Mouse (Mus musculus) thymus, postnatal 0 days (tissue): Measurements from ENCODE around the gene Lilra6. TPM values are rescaled to one million over a fixed set of nuclear protein-coding genes. Genes with fewer than 3 reads are reported as not detected.
"Not testable (repeated sequence)": the region's sequence is repeated elsewhere in the genome, so short reads cannot be mapped to it uniquely, and the experiment has no call there.

ENCODE experiments used
- DNase-seq: peaks from one replicate; pipeline ENCODE4 v3.0.0-alpha.2; 2015; ENCODE audit warnings: low spot score
- polyA plus RNA-seq: library from polyadenylated mRNA; unstranded; fragments of >200 nt; fragmentation: Nextera tagmentation; extraction: Ambion mirVana; gene quantifications from 2 replicates; pipeline ENCODE4 v1.2.1, GENCODE M21; 2015

Gene Lilra6
- 0.20 and 0.21 TPM in 2 replicates for polyA plus RNA-seq

- DNase-seq, result not testable (repeated sequence)
These were observed at the start of gene Lilra6 for GRCm38 (mm10) chr7:3915387-3915786. Gene Lilra6 (minus strand): TSS chr7:3915503.

- DNase-seq, result no peak
These were observed 46.7 kb upstream of the Lilra6 start for GRCm38 (mm10) chr7:3962017-3962416.

- DNase-seq, result no peak
These were observed 42.1 kb upstream of the Lilra6 start for GRCm38 (mm10) chr7:3957387-3957786.

- no peak for DNase-seq
These were observed 33.9 kb upstream of the Lilra6 start for GRCm38 (mm10) chr7:3949159-3949558.

- no peak for DNase-seq
These were observed 32.9 kb upstream of the Lilra6 start for GRCm38 (mm10) chr7:3948223-3948622.

GRCm38 (mm10) chr7:3946117-3946516 is 30.8 kb upstream of the Lilra6 start:
- no peak for DNase-seq

- no peak for DNase-seq
These were observed 25.6 kb upstream of the Lilra6 start for GRCm38 (mm10) chr7:3940915-3941314.

GRCm38 (mm10) chr7:3939866-3940525 is 24.7 kb upstream of the Lilra6 start:
- DNase-seq, result no peak

- DNase-seq, result not testable (repeated sequence)
These were observed 20.2 kb upstream of the Lilra6 start for GRCm38 (mm10) chr7:3935473-3935872.

- peak; percentile 13 for DNase-seq
These were observed 11.6 kb downstream of the Lilra6 start for GRCm38 (mm10) chr7:3903704-3904103.

- not testable (repeated sequence) for DNase-seq
These were observed 17.2 kb downstream of the Lilra6 start, which contains the start of gene Gm14548 for GRCm38 (mm10) chr7:3898036-3898590. Gene Gm14548 (minus strand): TSS chr7:3898120.

GRCm38 (mm10) chr7:3875032-3875431 is 40.3 kb downstream of the Lilra6 start:
- DNase-seq, result not testable (repeated sequence)

Other genes with a start within 250 kb of the Lilra6 start
- 20.7 and 22.9 TPM in 2 replicates for gene Leng1, start 249.7 kb downstream of the Lilra6 start, polyA plus RNA-seq
- gene Tmc4, start 237.9 kb downstream of the Lilra6 start, polyA plus RNA-seq, result 12.5 TPM in 2 replicates
- gene Tsen34, start 222.6 kb downstream of the Lilra6 start, polyA plus RNA-seq, result 67.5 and 70.1 TPM in 2 replicates
- gene Mboat7, start 222.0 kb downstream of the Lilra6 start, polyA plus RNA-seq, result 36.0 and 40.1 TPM in 2 replicates
- 2,079 and 2,116 TPM in 2 replicates for gene Rps9, start 211.5 kb downstream of the Lilra6 start, polyA plus RNA-seq
- gene Pirb, start 195.1 kb downstream of the Lilra6 start, polyA plus RNA-seq, result 2.5 TPM in 2 replicates
- gene Gm15448, start 89.8 kb downstream of the Lilra6 start, polyA plus RNA-seq, result 0.06 TPM in 1 of 2 replicates, not detected in the other
- gene Pira2, start 70.5 kb downstream of the Lilra6 start, polyA plus RNA-seq, result 0.45 and 0.51 TPM in 2 replicates
- 0.22 and 0.49 TPM in 2 replicates for gene Gm14548, start 17.4 kb downstream of the Lilra6 start, polyA plus RNA-seq
- gene Lair1, start 147.7 kb upstream of the Lilra6 start, polyA plus RNA-seq, result 6.6 and 8.0 TPM in 2 replicates
- 0.76 and 0.96 TPM in 2 replicates for gene Ttyh1, start 203.9 kb upstream of the Lilra6 start, polyA plus RNA-seq
- 23.0 and 30.9 TPM in 2 replicates for gene Leng8, start 221.5 kb upstream of the Lilra6 start, polyA plus RNA-seq
- gene Leng9, start 234.9 kb upstream of the Lilra6 start, polyA plus RNA-seq, result 7.0 and 8.7 TPM in 2 replicates
- gene Cdc42ep5, start 249.4 kb upstream of the Lilra6 start, polyA plus RNA-seq, result 12.3 and 12.6 TPM in 2 replicates